Comparison of ENCODE assay signal across 27 mouse cellular contexts in genomic region chr16:94365435-94365834, GRCm38 (mm10). TPM values are rescaled to one million over a fixed set of nuclear protein-coding genes. Genes with fewer than 3 reads are reported as not detected.
"Had no signal": no experiment of that assay in that cellular context is flagged by ENCODE, and none has a peak within 500 bp of the region (broad histone marks: within the 10 kb centered on the region; RNA-seq: fewer than 3 reads in every experiment).

No protein-coding gene starts in this region.

- H3K27ac ChIP-seq: embryonic facial prominence, embryonic 12.5 days; embryonic facial prominence, embryonic 13.5 days; embryonic facial prominence, embryonic 15.5 days; forebrain, embryonic 10.5 days; forebrain, embryonic 12.5 days; forebrain, embryonic 13.5 days; forebrain, embryonic 15.5 days; heart, adult 2 months had no signal

- H3K27me3 ChIP-seq: embryonic facial prominence, embryonic 12.5 days; embryonic facial prominence, embryonic 13.5 days; embryonic facial prominence, embryonic 15.5 days; forebrain, embryonic 12.5 days; forebrain, embryonic 13.5 days; forebrain, embryonic 15.5 days had no signal

- H3K9me3 ChIP-seq: embryonic facial prominence, embryonic 12.5 days; embryonic facial prominence, embryonic 13.5 days; embryonic facial prominence, embryonic 15.5 days; forebrain, embryonic 10.5 days; forebrain, embryonic 12.5 days; forebrain, embryonic 13.5 days; forebrain, embryonic 15.5 days had no signal

- H3K4me2 ChIP-seq: embryonic facial prominence, embryonic 12.5 days; embryonic facial prominence, embryonic 13.5 days; embryonic facial prominence, embryonic 15.5 days; forebrain, embryonic 12.5 days; forebrain, embryonic 13.5 days; forebrain, embryonic 15.5 days had no signal

- ATAC-seq: forebrain, embryonic 13.5 days; forebrain, embryonic 14.5 days; forebrain, embryonic 15.5 days; forebrain, embryonic 16.5 days; forebrain, postnatal 0 days had no signal

- DNase-seq: cerebellum, adult 2 months; cerebellum, adult 8-10 months; cerebellum, adult 9-10 months; cerebellum, adult 9-11 months; cerebellum, postnatal 10 days; cerebellum, postnatal 14 days; cerebellum, postnatal 25 days; cerebellum, postnatal 36 days; embryo, embryonic 11 days; forebrain, postnatal 0 days; gastrocnemius, adult 2 months; gastrocnemius, postnatal 10 days; gastrocnemius, postnatal 14 days; gastrocnemius, postnatal 25 days; gastrocnemius, postnatal 36 days; heart, adult 18-20 months; heart, adult 2 months had no signal

- H3K9ac ChIP-seq: embryonic facial prominence, embryonic 12.5 days; embryonic facial prominence, embryonic 13.5 days; embryonic facial prominence, embryonic 15.5 days; forebrain, embryonic 12.5 days; forebrain, embryonic 13.5 days; forebrain, embryonic 15.5 days; forebrain, postnatal 0 days had no signal

- H3K4me3 ChIP-seq: embryonic facial prominence, embryonic 12.5 days; embryonic facial prominence, embryonic 13.5 days; embryonic facial prominence, embryonic 15.5 days; erythroblast, embryonic 14.5 days; forebrain, embryonic 10.5 days; forebrain, embryonic 12.5 days; forebrain, embryonic 13.5 days; forebrain, embryonic 15.5 days; gastrocnemius, adult 2 months; heart, adult 2 months had no signal

RNA-seq across cellular contexts. Expression of gene Ripply3, which starts 37.2 kb away (rescaled TPM):
- polyA plus RNA-seq: erythroblast, embryonic 14.5 days had no signal
